Mouse (Mus musculus): ENCODE data around the gene Tmem116. TPM values are rescaled to one million over a fixed set of nuclear protein-coding genes. Genes with fewer than 3 reads are reported as not detected.
A peak's percentile ranks its signal among the peaks of the same experiment; 100 is the strongest.

Tmem116 gene
- total RNA-seq (2015; ENCODE audit: low replicate concordance) (not detected in 2 replicates), total RNA-seq (2017; ENCODE audit: low replicate concordance) (0.42 and 1.4 TPM in 2 replicates)

DNA sequence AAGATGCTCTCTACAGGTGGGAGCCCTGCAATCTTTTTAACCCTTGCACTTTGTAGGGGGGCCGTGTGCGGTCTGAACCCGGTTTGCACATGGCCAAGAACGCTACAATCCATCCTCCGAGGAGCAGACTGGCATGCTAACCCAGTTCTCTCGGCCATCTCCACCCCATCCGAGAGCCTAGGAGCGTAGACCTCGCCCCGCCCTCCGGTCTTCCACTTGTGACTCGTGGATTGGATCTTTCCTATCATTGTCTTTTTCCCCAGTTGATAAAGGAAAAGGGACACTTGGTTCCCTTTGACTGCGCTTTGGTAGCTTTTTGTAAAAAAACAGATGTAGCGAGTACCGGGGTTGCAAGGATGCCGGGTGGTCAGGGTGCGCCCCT, at the start of gene Tmem116:
Gene Tmem116 (plus strand): TSS at position 250 of the 382 bp plus-strand sequence.
- ATAC-seq (replicated peaks; ENCODE audit: low FRiP score, poor library complexity, severe bottlenecking) = peak; percentile 67

DNA sequence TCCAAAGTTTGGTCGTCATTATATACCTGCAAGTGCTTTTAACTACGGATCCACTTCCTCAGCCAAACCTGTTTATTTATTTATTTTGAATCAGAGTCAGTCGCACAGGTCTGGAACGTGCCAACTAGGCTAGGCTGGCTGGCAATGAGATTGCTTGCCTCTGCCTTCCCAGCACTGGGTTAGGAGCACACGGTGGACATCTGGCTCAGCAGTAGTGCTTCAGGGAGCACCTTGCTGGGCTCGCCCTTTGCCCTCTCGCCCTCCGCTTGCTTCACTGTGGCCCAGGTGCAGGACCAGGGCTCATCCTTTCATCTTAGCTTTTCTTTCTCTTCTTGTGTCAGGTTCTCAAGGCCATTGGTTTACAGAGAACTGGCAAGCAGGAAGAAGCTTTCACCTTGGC, 43.8 kb upstream of the Tmem116 start:
- no peak for ATAC-seq (replicated peaks; ENCODE audit: low FRiP score, poor library complexity, severe bottlenecking)

DNA sequence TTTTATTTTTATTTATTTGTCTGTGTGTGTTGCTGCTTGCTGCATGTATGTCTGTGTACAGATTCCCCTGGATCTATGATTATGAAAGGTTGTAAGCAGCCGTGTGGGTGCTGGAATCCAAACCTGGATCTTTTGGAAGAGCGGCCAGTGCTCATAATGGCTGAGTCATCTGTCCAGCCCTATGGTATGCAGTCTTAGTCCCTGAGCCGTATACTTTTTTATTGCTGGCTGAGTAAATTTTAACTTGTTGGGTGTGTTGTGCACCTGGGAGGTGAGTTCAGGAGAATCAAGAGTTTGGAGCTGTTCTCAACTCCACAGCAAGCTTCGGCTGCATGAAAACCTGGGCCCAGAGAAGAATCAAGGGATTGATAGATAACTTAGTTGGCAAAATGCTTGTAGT, 40.7 kb upstream of the Tmem116 start:
- no peak for ATAC-seq (replicated peaks; ENCODE audit: low FRiP score, poor library complexity, severe bottlenecking)

DNA sequence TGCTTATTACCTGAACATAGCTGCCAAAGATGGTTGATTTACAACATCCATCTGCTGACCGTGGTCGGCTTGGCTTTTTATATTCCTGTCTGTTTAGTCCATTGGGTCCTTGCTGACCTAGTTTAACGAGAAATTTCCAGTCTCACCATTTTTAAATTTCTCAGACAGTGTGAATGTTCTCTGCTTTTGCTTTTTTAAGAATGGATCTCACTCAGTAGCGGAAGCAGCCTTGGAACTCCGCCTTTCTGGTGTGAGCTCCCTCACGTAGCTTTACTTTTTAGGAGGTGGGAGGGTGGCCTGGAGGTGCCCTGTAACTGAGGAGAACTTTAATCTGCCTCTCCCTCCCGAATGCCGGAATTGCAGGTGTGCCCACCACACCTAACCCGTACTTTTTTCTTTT, 31.0 kb upstream of the Tmem116 start:
- no peak for ATAC-seq (replicated peaks; ENCODE audit: low FRiP score, poor library complexity, severe bottlenecking)

DNA sequence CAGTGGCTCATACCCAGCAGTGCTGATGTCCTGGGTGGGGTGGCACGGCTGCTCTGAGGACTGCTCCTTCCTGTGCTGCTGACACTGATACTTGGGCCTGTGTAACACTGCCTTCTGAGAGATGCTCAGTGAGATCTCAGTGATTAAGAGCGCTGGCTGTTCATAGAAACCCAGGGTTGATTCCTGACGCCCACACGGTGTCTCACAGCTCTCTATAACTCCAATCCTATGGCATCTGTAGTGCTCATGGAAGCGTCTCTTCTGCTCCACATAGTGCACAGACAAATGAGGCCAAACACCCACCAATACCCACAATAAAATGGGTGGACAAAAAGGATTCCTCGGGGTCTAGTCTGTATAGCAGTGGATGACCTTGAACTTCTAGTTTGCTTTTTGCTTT, 28.9 kb upstream of the Tmem116 start:
- ATAC-seq (replicated peaks; ENCODE audit: low FRiP score, poor library complexity, severe bottlenecking) = no peak

DNA sequence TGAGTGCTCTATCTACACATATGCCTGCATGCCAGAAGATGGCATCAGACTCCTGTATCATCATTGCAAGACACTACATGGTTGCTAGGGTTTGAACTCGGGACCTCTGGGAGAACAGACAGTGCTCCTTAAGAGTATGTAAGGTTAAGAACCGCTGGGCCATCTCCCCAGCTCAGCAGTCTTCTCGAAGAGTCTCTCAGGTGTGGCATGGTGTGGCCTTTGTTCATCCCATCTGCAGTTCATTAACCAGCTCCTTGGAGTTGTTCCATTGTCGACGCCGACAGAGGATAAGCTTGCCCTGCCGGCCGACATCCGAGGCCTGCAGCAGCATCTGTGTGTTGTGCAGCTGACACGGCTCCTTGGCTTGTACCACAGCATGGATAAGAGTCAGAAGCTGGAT, 28.4 kb upstream of the Tmem116 start:
- no peak for ATAC-seq (replicated peaks; ENCODE audit: low FRiP score, poor library complexity, severe bottlenecking)

DNA sequence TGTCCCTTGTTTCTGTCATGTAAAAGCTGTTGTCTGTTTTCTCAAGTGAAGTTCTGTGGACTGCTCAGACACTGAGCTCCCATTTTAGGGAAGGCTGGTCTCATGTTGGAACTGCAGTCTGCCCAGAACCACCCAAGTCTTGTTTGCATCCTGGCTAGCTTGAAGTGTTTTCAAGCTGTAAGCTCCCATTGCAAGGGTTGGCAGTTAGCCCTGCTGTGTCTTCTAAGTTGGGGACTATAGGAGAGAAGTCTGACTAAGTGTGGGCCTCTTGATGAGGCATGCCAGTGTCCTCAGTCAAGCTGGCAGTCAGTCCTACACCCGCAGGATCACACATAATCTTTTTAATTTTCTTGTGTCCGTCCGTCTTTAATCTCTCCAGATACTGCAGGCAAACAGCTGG, 22.7 kb upstream of the Tmem116 start:
- no peak for ATAC-seq (replicated peaks; ENCODE audit: low FRiP score, poor library complexity, severe bottlenecking)

DNA sequence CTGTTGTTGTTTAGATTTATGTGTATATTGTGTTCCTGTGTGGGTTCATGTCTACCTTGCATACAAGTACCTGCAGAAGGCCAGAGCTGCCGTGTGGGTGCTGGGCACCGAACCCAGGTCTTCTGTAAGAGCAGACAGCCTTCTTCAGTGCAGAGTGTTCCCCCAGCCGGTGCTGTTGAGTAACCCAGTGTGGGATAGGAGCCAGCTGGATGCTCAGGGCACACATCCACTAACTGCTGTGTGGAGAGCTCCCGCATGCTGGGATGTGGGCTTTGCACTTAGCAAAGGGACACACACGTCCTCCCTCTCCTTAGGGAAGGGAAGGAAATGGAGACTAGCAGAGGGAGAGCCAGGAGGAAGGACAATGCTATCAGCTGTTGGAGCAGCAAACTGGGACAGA, 13.6 kb upstream of the Tmem116 start:
- no peak for ATAC-seq (replicated peaks; ENCODE audit: low FRiP score, poor library complexity, severe bottlenecking)

DNA sequence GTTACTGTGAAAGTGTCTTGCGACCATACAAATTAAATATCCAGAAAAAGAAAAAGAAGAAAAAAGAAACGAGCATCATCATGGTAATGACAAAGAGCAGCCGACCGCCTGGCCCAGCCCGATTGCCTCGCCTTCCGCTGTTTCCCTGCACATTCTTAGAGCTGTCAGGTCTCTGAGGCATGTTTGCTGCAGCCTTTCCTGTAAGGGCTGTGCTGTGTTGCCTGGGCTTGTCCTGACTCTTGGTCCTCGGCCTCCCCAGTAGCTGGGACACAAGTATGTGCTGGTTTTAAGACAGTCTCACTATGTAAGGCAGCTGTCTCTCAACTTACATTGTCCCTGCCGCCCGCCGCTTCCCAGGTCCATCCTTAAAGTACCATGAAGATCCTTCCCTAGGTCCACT, 12.9 kb upstream of the Tmem116 start:
- ATAC-seq (replicated peaks; ENCODE audit: low FRiP score, poor library complexity, severe bottlenecking) = no peak

DNA sequence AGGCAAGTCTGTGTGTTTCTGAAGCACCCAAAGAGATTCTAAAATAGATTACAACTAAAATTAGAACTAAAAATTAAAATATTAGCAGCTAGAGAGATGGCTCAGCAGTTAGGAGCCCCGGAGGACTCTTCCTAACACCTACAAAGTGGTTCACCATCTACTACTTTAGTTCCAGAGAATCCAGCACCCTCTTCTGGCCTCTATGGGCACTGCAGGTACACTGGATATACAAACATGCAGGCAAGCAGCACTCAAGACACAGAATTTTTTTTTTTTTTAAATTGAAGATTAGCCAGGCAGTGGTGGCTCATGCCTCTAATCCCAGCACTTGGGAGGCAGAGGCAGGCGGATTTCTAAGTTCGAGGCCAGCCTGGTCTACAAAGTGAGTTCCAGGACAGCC, 8.1 kb upstream of the Tmem116 start:
- ATAC-seq (replicated peaks; ENCODE audit: low FRiP score, poor library complexity, severe bottlenecking) = peak; percentile 58; the same call in 1 of the 2 replicates

DNA sequence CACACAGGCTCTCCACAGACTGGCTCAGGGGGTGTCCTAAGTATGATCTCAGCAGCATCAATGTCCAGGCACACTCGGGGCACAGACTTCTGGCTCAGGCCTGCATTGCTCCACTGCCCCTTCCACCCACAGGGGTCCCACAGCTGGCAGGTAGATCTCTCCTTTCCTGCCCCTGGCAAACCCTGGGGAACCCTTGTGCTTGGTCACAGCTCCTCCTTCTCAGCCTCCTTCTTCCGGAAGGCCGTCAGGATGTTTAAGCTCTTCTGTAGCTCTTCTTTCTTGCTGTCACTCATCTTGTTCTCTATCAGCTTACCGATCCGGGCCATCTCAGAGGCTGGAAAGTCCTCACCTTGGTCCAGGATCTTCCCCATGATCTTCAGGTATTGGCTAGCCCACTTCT, 6.8 kb upstream of the Tmem116 start:
- no peak for ATAC-seq (replicated peaks; ENCODE audit: low FRiP score, poor library complexity, severe bottlenecking)

DNA sequence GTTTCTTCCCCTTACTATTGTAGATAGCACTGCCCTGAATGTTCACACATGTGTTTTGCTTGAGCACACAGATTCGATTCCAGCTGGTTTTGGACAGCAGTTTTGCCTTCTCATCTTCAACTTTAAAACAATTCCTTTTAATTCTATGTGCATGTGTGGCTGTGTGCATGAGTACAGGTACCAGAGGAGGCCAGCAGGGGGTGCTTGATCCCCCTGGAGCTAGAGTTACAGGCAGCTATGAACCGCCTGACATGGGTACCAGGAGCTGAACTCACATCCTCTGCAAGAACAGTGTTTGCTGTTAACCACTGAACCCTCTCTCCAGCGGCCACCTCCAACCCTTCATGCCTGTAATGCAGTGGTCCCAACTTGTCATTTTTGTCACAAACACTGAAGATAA, 3.2 kb upstream of the Tmem116 start:
- no peak for ATAC-seq (replicated peaks; ENCODE audit: low FRiP score, poor library complexity, severe bottlenecking)

DNA sequence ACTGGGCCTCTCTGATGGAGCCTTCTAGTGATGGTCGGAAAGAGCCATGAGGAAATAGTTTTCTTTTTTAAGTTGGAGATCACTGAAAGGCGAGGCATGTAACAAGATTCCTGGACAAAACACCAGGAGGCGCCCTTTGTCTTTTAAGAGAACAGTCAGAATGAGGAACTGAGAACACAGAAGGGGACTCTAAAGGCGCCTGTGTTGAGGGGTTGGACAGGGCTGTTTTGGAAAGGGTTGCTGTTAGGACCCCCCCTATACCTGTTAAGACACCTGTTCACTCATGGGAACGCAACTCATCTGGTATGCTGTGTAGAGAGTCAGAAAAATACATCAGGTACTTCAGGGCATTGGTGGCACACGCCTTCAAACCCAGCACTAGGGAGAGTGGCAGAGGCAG, 1.7 kb upstream of the Tmem116 start:
- no peak for ATAC-seq (replicated peaks; ENCODE audit: low FRiP score, poor library complexity, severe bottlenecking)

DNA sequence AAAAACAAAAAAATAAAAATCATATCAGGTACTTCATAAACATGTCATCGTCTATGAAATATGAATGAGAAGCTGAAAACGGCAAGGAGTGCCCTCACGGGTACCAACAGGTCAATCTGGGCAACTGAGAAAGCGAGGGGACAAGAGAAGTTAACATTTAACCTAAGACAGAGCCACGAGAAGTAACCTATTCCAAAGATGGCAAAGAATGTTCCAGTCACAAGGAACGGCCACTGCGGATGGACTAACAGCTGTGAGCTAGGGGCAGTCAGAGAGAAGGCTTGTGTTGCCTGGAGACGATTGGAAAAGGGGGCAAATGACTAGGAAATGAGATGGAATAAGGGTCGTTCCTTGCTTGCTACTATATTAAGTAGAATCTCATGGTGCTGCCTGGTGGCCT, 1.2 kb upstream of the Tmem116 start:
- no peak for ATAC-seq (replicated peaks; ENCODE audit: low FRiP score, poor library complexity, severe bottlenecking)

DNA sequence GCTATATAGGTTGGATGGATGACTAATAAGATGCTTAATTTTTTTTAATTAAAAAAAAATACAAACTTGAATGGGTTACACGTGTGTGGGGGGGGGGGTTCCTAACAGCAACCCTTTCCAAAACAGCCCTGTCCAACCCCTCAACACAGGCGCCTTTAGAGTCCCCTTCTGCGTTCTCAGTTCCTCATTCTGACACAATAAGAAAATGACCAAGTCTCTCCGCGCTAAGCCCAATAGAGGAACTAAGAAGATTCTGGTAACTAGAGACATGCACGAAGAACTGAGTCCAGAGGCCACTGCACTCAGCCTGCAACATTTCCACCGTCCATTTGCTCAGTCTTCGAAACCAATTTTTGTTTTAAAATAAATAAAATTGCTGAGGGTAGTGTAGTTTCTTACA, 490 bp upstream of the Tmem116 start:
- ATAC-seq (replicated peaks; ENCODE audit: low FRiP score, poor library complexity, severe bottlenecking) = no peak

DNA sequence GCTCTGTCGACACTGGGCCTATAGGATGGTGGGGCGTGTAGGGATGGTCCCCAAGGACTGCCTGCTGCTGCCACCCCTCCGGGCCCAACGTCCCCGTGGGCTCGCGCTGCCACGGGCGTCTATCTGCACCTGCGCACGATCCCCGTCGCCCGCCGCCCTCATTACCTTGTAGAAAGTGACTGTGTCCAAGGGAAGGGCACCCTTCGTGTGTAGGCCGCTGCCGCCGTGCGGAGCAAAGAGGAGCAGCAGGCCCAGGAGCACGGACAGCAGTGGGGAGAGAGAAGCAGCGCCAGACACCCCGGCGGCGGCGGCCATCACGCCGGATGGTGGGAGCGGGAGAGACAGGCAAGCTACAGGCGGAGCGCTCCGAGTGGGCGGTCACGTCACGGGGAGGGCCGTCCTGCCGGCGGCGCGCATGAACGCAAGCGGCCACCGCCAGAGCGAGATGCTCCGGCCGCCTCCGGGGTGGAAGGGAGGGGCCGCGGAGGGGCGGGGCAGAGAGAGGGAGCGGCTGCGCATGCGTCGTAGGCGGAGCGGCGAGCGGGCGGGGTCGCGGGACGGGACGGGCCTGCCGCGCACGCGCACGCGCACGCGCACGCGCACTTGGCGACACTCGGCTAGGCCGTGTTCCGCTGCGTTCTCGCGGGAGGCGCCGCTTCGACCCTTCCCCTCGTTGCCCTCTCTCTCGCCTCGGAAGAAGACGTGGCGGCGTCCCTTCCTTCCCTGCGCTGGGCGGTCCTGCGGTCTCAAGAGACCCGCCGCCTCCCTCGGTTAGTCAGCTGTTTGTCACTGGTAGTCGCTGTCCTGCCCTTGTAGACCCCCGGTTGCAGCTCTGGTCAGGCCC, 555 bp downstream of the Tmem116 start, which contains the start of gene Erp29:
Gene Erp29 (minus strand): TSS at position 481 of the 844 bp plus-strand sequence.
- ATAC-seq (replicated peaks; ENCODE audit: low FRiP score, poor library complexity, severe bottlenecking) = peak; percentile 90

DNA sequence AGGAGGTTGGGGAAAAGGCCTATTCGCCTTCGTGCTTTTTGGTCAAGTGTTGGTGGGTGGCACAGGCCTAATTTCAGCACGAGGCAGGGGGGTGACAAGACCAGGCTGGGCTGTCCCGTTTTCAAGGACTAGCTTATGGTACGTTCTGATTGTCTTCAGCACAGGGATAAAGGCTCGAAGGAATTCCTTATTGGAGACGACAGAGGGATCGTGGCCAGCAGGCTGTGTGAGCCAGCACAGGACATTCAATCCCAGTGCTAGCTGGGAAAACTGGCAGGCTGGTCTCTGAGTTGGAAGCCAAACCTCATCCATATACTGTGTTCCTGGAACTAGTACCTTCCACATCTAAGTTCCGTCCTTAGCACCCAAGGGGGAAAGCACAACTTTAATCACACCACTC, 1.2 kb downstream of the Tmem116 start:
- peak; percentile 3; the same call in 1 of the 2 replicates for ATAC-seq (replicated peaks; ENCODE audit: low FRiP score, poor library complexity, severe bottlenecking)

DNA sequence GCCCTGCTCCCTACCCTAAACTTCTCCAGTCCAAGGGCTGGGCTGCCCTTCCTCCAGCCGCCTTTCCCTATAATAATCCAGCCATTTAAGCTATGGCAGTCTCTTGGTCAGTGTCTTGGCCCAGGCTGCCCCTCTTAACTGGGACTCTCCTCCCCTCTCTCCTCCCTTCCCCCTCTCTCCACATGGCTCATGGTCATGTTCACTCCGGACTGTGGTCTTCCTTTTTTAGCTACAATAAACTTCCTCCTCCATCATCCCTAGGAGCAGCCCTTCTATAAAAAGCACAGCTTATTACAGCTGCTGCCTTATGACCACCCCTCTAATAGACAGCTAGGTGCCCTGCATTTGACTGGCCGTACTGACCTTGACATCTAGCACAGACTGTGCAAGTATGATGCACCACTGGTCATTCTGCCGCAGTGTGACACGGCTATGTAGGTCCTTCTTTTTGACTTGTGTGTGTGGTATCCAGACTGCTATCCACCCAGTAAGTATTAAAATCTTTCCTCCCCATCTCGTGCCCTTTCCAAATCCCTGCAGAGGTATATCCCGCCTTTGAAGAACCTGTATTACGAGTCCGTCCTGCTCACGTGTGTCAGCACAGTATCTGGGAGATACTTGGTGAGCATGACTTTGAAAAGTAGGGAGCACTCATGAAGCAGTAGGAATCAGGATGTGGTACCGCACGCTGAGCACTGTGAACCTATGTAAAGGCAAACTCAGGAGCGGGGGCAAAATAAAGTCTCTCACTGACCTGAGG, 2.2 kb downstream of the Tmem116 start:
- ATAC-seq (replicated peaks; ENCODE audit: low FRiP score, poor library complexity, severe bottlenecking) = no peak

DNA sequence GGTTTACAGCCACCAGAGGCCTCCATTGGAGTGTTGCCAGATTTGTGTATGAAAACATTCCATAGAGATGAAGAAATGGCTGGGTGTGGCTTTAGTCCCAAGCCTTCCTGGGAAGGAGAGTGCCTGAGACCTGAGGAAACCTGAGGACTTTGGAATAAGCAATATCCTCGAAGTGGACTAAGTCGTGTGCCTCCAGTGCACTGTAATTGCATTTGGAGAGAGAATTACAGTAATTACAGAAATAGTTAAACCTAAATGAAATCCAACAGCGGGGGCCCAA, 2.8 kb downstream of the Tmem116 start:
- ATAC-seq (replicated peaks; ENCODE audit: low FRiP score, poor library complexity, severe bottlenecking) = no peak

DNA sequence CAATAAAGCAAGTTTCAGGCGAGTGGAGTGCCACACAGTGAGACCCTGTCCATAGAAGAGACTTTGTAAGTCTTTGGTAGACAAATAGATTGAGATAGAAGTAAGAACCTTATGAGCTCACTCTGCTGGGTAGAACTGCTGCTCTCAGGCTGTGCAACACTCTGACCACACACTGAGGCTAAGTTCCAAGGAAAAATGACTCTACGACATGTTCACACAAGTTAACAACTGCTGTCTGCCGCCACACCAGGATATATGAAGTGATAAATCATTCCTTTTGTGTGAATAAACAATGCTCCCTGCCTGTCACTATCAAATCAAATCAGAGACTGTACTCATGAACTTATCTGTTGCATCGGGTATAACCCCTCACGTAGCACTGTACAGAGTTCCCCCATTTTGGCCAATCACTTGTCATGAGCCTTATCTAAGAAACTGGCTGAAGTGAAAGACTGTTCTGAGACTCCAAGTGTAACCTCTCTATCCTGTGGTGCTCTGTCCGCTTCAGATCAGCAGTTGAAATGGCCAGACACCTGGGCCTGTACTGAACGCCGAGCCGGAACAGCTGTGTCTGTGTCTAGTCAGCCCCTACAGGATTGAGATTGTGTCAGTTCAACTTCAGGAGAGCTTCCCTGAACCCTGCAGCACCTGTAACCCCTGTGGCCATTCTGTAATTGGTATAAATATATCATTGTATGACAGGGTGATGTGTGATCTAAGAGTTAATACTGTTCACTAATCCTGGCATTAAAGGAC, 4.0 kb downstream of the Tmem116 start:
- no peak for ATAC-seq (replicated peaks; ENCODE audit: low FRiP score, poor library complexity, severe bottlenecking)

Measured in erythroblast, adult 5-6 weeks (primary cell).